Comparison of ENCODE assay signal across 7 mouse cellular contexts in genomic region chr5:33270568-33270967, GRCm38 (mm10). TPM values are rescaled to one million over a fixed set of nuclear protein-coding genes. Genes with fewer than 3 reads are reported as not detected.
DNase-seq lines count a peak whose midpoint lies in the region; ATAC-seq and TF ChIP-seq lines count a peak whose summit lies in the region.

No protein-coding gene starts in this region.

- TF ChIP-seq CTCF in E14TG2a.4 (conservative IDR thresholded peaks at IDR 0.05; ENCODE audit: low read length): peak; percentile 99

- peak; percentile 45 for ATAC-seq in activated CD4-positive, CD25-positive, alpha-beta regulatory T cell, adult 4 months

- peaks cover 68% of the 10 kb centered on the region for H3K36me3 ChIP-seq in E14TG2a.4 (ENCODE audit: insufficient read depth, low read length)

- H3K9me3 ChIP-seq in E14TG2a.4 (ENCODE audit: low read length): no peaks in the 10 kb centered on the region

- no peak overlapping the region for H3K4me3 ChIP-seq in E14TG2a.4 (replicated peaks; ENCODE audit: low read length)

- H3K27me3 ChIP-seq in E14TG2a.4 (ENCODE audit: insufficient read depth, low read length): no peaks in the 10 kb centered on the region

- H3K4me1 ChIP-seq in E14TG2a.4 (replicated peaks; ENCODE audit: low read depth, low read length): peaks cover 43% of the 10 kb centered on the region

- DNase-seq in embryo, embryonic 10 days (ENCODE audit: low spot score): peak; percentile 88
- peak; percentile 82 for DNase-seq in heart, adult 8-10 months (ENCODE audit: low spot score)
- DNase-seq in layer of hippocampus, postnatal 10 days (ENCODE audit: low spot score in 2 of 2): peak; percentile 89 to 92
- DNase-seq in lung, postnatal 25 days (ENCODE audit: low spot score): peak; percentile 86
- DNase-seq in right cerebral cortex, postnatal 25 days: peak; percentile 78

RNA-seq across cellular contexts. Expression of gene Ctbp1, which starts 4.2 kb away (rescaled TPM):
- polyA plus RNA-seq in activated CD4-positive, CD25-positive, alpha-beta regulatory T cell, adult 4 months (2017; shearing (Covaris generic)): 10 to 100 TPM; 21.3 to 27.1 TPM
- 100 to 1,000 TPM; 213 to 238 (median 226) TPM for total RNA-seq in heart, adult 8-10 months (2022)
- 100 to 1,000 TPM; 278 to 287 TPM for total RNA-seq in layer of hippocampus, postnatal 10 days (2021)

RNA-seq across cellular contexts. Expression of gene Spon2, which starts 52.3 kb away (rescaled TPM):
- not detected for polyA plus RNA-seq in activated CD4-positive, CD25-positive, alpha-beta regulatory T cell, adult 4 months (2017; shearing (Covaris generic))
- 1 to 10 TPM; 1.0 to 3.4 (median 1.4) TPM for total RNA-seq in heart, adult 8-10 months (2022)
- total RNA-seq in layer of hippocampus, postnatal 10 days (2021): under 1 TPM; 0.45 to 0.75 TPM
